ENCODE assay signal across 16 mouse cellular contexts in genomic region chr4:76798010-76799007, GRCm38 (mm10).
DNase-seq lines count a peak whose midpoint lies in the region; ATAC-seq and TF ChIP-seq lines count a peak whose summit lies in the region.
"Had no signal": no experiment of that assay in that cellular context is flagged by ENCODE, and none has a peak within 500 bp of the region (broad histone marks: within the 10 kb centered on the region; RNA-seq: fewer than 3 reads in every experiment).

No protein-coding gene starts in this region.

- no peaks in the 10 kb centered on the region for H3K36me3 ChIP-seq in kidney, adult 2 months (ENCODE audit: control insufficient read depth, insufficient read depth, low read length)
- H3K36me3 ChIP-seq in hindbrain, embryonic 12.5 days = no peaks in the 10 kb centered on the region
- H3K36me3 ChIP-seq in neural tube, embryonic 14.5 days (ENCODE audit: control insufficient read depth, insufficient read depth, low read length) = no peaks in the 10 kb centered on the region
- H3K36me3 ChIP-seq in embryonic facial prominence, embryonic 10.5 days (replicated peaks) = no peaks in the 10 kb centered on the region
- H3K36me3 ChIP-seq: embryonic facial prominence, embryonic 15.5 days; limb, embryonic 15.5 days had no signal

- no peak overlapping the region for H3K27ac ChIP-seq in kidney, adult 2 months (ENCODE audit: insufficient read depth, low read depth, low read length)
- H3K27ac ChIP-seq in hindbrain, embryonic 12.5 days = 0 out of 2 replicates have a peak overlapping the region, but pooled peaks have one; percentile 8
- no peak overlapping the region for H3K27ac ChIP-seq in neural tube, embryonic 14.5 days (ENCODE audit: low read depth, low read length)
- no peak overlapping the region for H3K27ac ChIP-seq in embryonic facial prominence, embryonic 10.5 days (replicated peaks)
- H3K27ac ChIP-seq: embryonic facial prominence, embryonic 15.5 days; left cerebral cortex, adult 2 months; limb, embryonic 15.5 days had no signal

- H3K9me3 ChIP-seq in hindbrain, embryonic 12.5 days (replicated peaks) = no peaks in the 10 kb centered on the region
- H3K9me3 ChIP-seq in neural tube, embryonic 14.5 days (ENCODE audit: control insufficient read depth, low read length) = no peaks in the 10 kb centered on the region
- H3K9me3 ChIP-seq in embryonic facial prominence, embryonic 10.5 days = no peaks in the 10 kb centered on the region
- H3K9me3 ChIP-seq: embryonic facial prominence, embryonic 15.5 days; limb, embryonic 15.5 days had no signal

- H3K4me3 ChIP-seq in kidney, adult 2 months (ENCODE audit: insufficient read depth, low read depth, low read length) = no peak overlapping the region
- no peak overlapping the region for H3K4me3 ChIP-seq in hindbrain, embryonic 12.5 days
- H3K4me3 ChIP-seq in neural tube, embryonic 14.5 days (ENCODE audit: low read depth, low read length) = no peak overlapping the region
- H3K4me3 ChIP-seq in embryonic facial prominence, embryonic 10.5 days = no peak overlapping the region
- H3K4me3 ChIP-seq: embryonic facial prominence, embryonic 15.5 days; left cerebral cortex, adult 2 months; limb, embryonic 15.5 days; megakaryocyte, embryonic 14.5 days had no signal

- TF ChIP-seq CTCF in kidney, adult 2 months (conservative IDR thresholded peaks at IDR 0.05; ENCODE audit: insufficient read depth, insufficient read length, low read depth, low read length) = no peak

- no peak for TF ChIP-seq POLR2A in kidney, adult 2 months (IDR thresholded peaks at IDR 0.05; ENCODE audit: low read depth, low read length)

- no peak overlapping the region for H3K4me2 ChIP-seq in hindbrain, embryonic 12.5 days (replicated peaks)
- H3K4me2 ChIP-seq in neural tube, embryonic 14.5 days (ENCODE audit: low read depth, low read length) = no peak overlapping the region
- H3K4me2 ChIP-seq: embryonic facial prominence, embryonic 15.5 days; limb, embryonic 15.5 days; lung, embryonic 14.5 days had no signal

- H3K4me1 ChIP-seq in kidney, adult 2 months (ENCODE audit: control insufficient read depth, insufficient read depth, low read length) = no peaks in the 10 kb centered on the region
- peaks cover 9% of the 10 kb centered on the region for H3K4me1 ChIP-seq in hindbrain, embryonic 12.5 days
- H3K4me1 ChIP-seq in neural tube, embryonic 14.5 days (ENCODE audit: control insufficient read depth, insufficient read depth, low read length) = no peaks in the 10 kb centered on the region
- H3K4me1 ChIP-seq in embryonic facial prominence, embryonic 10.5 days = peaks cover 9% of the 10 kb centered on the region
- H3K4me1 ChIP-seq: limb, embryonic 15.5 days; megakaryocyte, embryonic 14.5 days had no signal

- H3K9ac ChIP-seq in hindbrain, embryonic 12.5 days = no peak overlapping the region
- no peak overlapping the region for H3K9ac ChIP-seq in neural tube, embryonic 14.5 days (replicated peaks; ENCODE audit: low read depth, low read length)
- H3K9ac ChIP-seq: embryonic facial prominence, embryonic 15.5 days; limb, embryonic 15.5 days; lung, embryonic 14.5 days had no signal

- WGBS in kidney, adult 2 months = 49% methylated on average over 9 of the region's 9 CpGs
- 41% methylated on average over 9 of the region's 9 CpGs for WGBS in hindbrain, embryonic 12.5 days
- 46% methylated on average over 9 of the region's 9 CpGs for WGBS in neural tube, embryonic 14.5 days
- WGBS in embryonic facial prominence, embryonic 10.5 days = 55% methylated on average over 9 of the region's 9 CpGs

- H3K27me3 ChIP-seq in kidney, adult 2 months (replicated peaks; ENCODE audit: control insufficient read depth, insufficient read depth, low read length) = no peaks in the 10 kb centered on the region
- H3K27me3 ChIP-seq in hindbrain, embryonic 12.5 days = no peaks in the 10 kb centered on the region
- H3K27me3 ChIP-seq in neural tube, embryonic 14.5 days (ENCODE audit: control insufficient read depth, insufficient read depth, low read length) = no peaks in the 10 kb centered on the region
- H3K27me3 ChIP-seq in embryonic facial prominence, embryonic 10.5 days (replicated peaks; ENCODE audit: low read depth, poor library complexity, severe bottlenecking) = no peaks in the 10 kb centered on the region
- H3K27me3 ChIP-seq: embryonic facial prominence, embryonic 15.5 days; limb, embryonic 15.5 days; megakaryocyte, embryonic 14.5 days had no signal

- peak; percentile 76 for ATAC-seq in hindbrain, embryonic 12.5 days (ENCODE audit: low FRiP score)
- ATAC-seq in neural tube, embryonic 14.5 days (ENCODE audit: low read depth) = peak; percentile 44; the same call in 1 of the 2 replicates
- ATAC-seq: activated CD4-positive, CD25-positive, alpha-beta regulatory T cell, adult 4 months; CD4-positive, CD25-positive, alpha-beta regulatory T cell, adult 4 months had no signal

- peak; percentile 3 for DNase-seq in kidney, adult 2 months
- no peak for DNase-seq in kidney, adult 18-20 months
- DNase-seq in kidney, postnatal 14 days = peak; percentile 9
- DNase-seq in right cerebral cortex, adult 18-20 months = no peak
- DNase-seq in embryonic facial prominence, embryonic 10.5 days (ENCODE audit: low spot score) = no peak
- DNase-seq: cerebellum, adult 9-10 months; heart, postnatal 4 days; lung, embryonic 14.5 days had no signal

Comparison
In these comparisons a context has a peak if more than half of its experiments do, and no peak if none do; other contexts are left out.
1. DNase-seq: peak in kidney, adult 2 months (single experiment) and kidney, postnatal 14 days (single experiment); none in kidney, adult 18-20 months (single experiment), right cerebral cortex, adult 18-20 months (single experiment) and embryonic facial prominence, embryonic 10.5 days (single experiment).